Mouse (Mus musculus) lung, adult 2 months (tissue): Measurements from ENCODE around the gene Stk24.

ENCODE experiments used
- CTCF ChIP-seq: fragments of 200-500 bp; IDR thresholded peaks from 2 replicates; pipeline ENCODE4 v1.5.1; 2011; ENCODE audit warnings: mild to moderate bottlenecking, low read length, control low read depth; ENCODE audit not compliant: insufficient read depth
- POLR2A ChIP-seq: fragments of 200-500 bp; IDR thresholded peaks from 2 replicates; pipeline ENCODE4 v1.6.1; 2011; ENCODE audit warnings: low read depth, mild to moderate bottlenecking, control low read depth, low read length, borderline replicate concordance; ENCODE audit errors: extremely low read depth

- TF ChIP-seq CTCF (no peak), POLR2A (no peak)
Measured at GRCm38 (mm10) chr14:121318382-121318781, 61.4 kb downstream of the Stk24 start.
